9 mouse cellular contexts compared by ENCODE assay signal in genomic region chr5:41767296-41768200, GRCm38 (mm10). TPM values are rescaled to one million over a fixed set of nuclear protein-coding genes. Genes with fewer than 3 reads are reported as not detected.
DNase-seq lines count a peak whose midpoint lies in the region; ATAC-seq and TF ChIP-seq lines count a peak whose summit lies in the region.
"Had no signal": no experiment of that assay in that cellular context is flagged by ENCODE, and none has a peak within 500 bp of the region (broad histone marks: within the 10 kb centered on the region; RNA-seq: fewer than 3 reads in every experiment).

No protein-coding gene starts in this region.

- no peak for TF ChIP-seq POLR2A in limb, embryonic 14.5 days (IDR thresholded peaks at IDR 0.05; ENCODE audit: borderline replicate concordance, extremely low read depth, insufficient read depth, insufficient read length)

- H3K36me3 ChIP-seq in forebrain, embryonic 10.5 days (replicated peaks) = no peaks in the 10 kb centered on the region
- no peaks in the 10 kb centered on the region for H3K36me3 ChIP-seq in limb, embryonic 14.5 days (ENCODE audit: control insufficient read depth, insufficient read depth, low read length)
- H3K36me3 ChIP-seq in splenic B cell, adult 2 months (ENCODE audit: control insufficient read depth, insufficient read depth, low read length, poor library complexity, severe bottlenecking) = no peaks in the 10 kb centered on the region

- peaks cover 72% of the 10 kb centered on the region for H3K27me3 ChIP-seq in forebrain, embryonic 10.5 days (ENCODE audit: poor library complexity, severe bottlenecking)
- H3K27me3 ChIP-seq in limb, embryonic 14.5 days (ENCODE audit: control insufficient read depth, insufficient read depth, low read length) = peaks cover 66% of the 10 kb centered on the region
- H3K27me3 ChIP-seq in splenic B cell, adult 2 months (ENCODE audit: control insufficient read depth, insufficient read depth, low read length, poor library complexity, severe bottlenecking) = 0 out of 2 replicates have a peak, but pooled peaks cover 2% of the 10 kb centered on the region

- H3K9ac ChIP-seq in limb, embryonic 14.5 days (ENCODE audit: low read depth, low read length, severe bottlenecking) = no peak overlapping the region

- no peak for ATAC-seq in limb, embryonic 14.5 days (ENCODE audit: low FRiP score, low read depth)
- no peak; the same call in 1 of the 2 replicates for ATAC-seq in frontal cortex, adult (ENCODE audit: low TSS enrichment)

- peaks cover 40% of the 10 kb centered on the region for H3K4me1 ChIP-seq in forebrain, embryonic 10.5 days
- H3K4me1 ChIP-seq in limb, embryonic 14.5 days (ENCODE audit: control insufficient read depth, insufficient read depth, low read length) = peaks cover 17% of the 10 kb centered on the region

- peak; percentile 87 for DNase-seq in heart, adult 11 months
- no peak for DNase-seq in heart, adult 9 months (ENCODE audit: low spot score in 2 of 2)
- DNase-seq in CD4-positive helper T cell, adult 2 months (ENCODE audit: low read depth, low spot score) = peak; percentile 21
- DNase-seq in forebrain, embryonic 10.5 days (ENCODE audit: extremely low spot score, low spot score) = no peak
- no peak for DNase-seq in limb, embryonic 14.5 days (ENCODE audit: low spot score)
- peak; percentile 26 for DNase-seq in splenic B cell, adult 2 months (ENCODE audit: low read depth, low spot score)
- DNase-seq in adrenal gland, adult 8-10 months = no peak

- no peaks in the 10 kb centered on the region for H3K9me3 ChIP-seq in forebrain, embryonic 10.5 days
- H3K9me3 ChIP-seq in limb, embryonic 14.5 days (ENCODE audit: control insufficient read depth, low read length) = no peaks in the 10 kb centered on the region

- peak overlapping the region; percentile 38 for H3K4me3 ChIP-seq in forebrain, embryonic 10.5 days
- H3K4me3 ChIP-seq in limb, embryonic 14.5 days (replicated peaks; ENCODE audit: low read length) = peak overlapping the region; percentile 27

- peak overlapping the region; percentile 42 for H3K4me2 ChIP-seq in limb, embryonic 14.5 days (replicated peaks; ENCODE audit: low read depth, low read length, severe bottlenecking)

- under 1% methylated on average over 33 of the region's 33 CpGs for WGBS in forebrain, embryonic 10.5 days
- 8% methylated on average over 33 of the region's 33 CpGs for WGBS in limb, embryonic 14.5 days

- H3K27ac ChIP-seq in forebrain, embryonic 10.5 days = no peak overlapping the region
- H3K27ac ChIP-seq in limb, embryonic 14.5 days (replicated peaks; ENCODE audit: low read depth, low read length) = no peak overlapping the region

RNA-seq across cellular contexts. Expression of gene Nkx3-2, which starts 3.2 kb away (rescaled TPM):
- 0.09 TPM in 1 of 2 replicates, not detected in the other for polyA plus RNA-seq in forebrain, embryonic 10.5 days (2016; fragmentation: Nextera tagmentation; extraction: Ambion mirVana)
- polyA plus RNA-seq in limb, embryonic 14.5 days (2012; rRNA removed) = 10.4 and 14.6 TPM in 2 replicates
- polyA plus RNA-seq in limb, embryonic 14.5 days (2014; fragmentation: Nextera tagmentation; extraction: Ambion mirVana) = 5.7 and 6.7 TPM in 2 replicates
- not detected for total RNA-seq in adrenal gland, adult 8-10 months (2022)
- total RNA-seq: liver, adult 2 months had no signal
- polyA plus RNA-seq: liver, adult 2 months had no signal

RNA-seq across cellular contexts. Expression of gene Rab28, which starts 59.6 kb away (rescaled TPM):
- polyA plus RNA-seq in forebrain, embryonic 10.5 days (2016; fragmentation: Nextera tagmentation; extraction: Ambion mirVana) = 77.3 and 81.1 TPM in 2 replicates
- polyA plus RNA-seq in limb, embryonic 14.5 days (2012; rRNA removed) = 63.0 and 67.4 TPM in 2 replicates
- polyA plus RNA-seq in limb, embryonic 14.5 days (2014; fragmentation: Nextera tagmentation; extraction: Ambion mirVana) = 87.0 and 94.2 TPM in 2 replicates
- total RNA-seq in adrenal gland, adult 8-10 months (2022) = 10 to 100 TPM; 61.1 to 87.8 (median 71.1) TPM

Comparison
In these comparisons a context has a peak if more than half of its experiments do, and no peak if none do; other contexts are left out.
1. DNase-seq: peak in heart, adult 11 months (single experiment), CD4-positive helper T cell, adult 2 months (single experiment) and splenic B cell, adult 2 months (single experiment); none in heart, adult 9 months (0 of 2), forebrain, embryonic 10.5 days (single experiment), limb, embryonic 14.5 days (single experiment) and adrenal gland, adult 8-10 months (single experiment).